Mouse (Mus musculus) lung, adult 2 months (tissue): ENCODE measurements around the gene Ybx3. TPM values are rescaled to one million over a fixed set of nuclear protein-coding genes. Genes with fewer than 3 reads are reported as not detected.

ENCODE experiments used
- DNase-seq: peaks from one replicate; pipeline ENCODE4 v3.0.0; 2022
- H3K4me1 ChIP-seq: fragments of 200-500 bp; 2 replicates; pipeline ENCODE4 v1.6.1; 2011; ENCODE audit warnings: low read length; ENCODE audit not compliant: control insufficient read depth, insufficient read depth
- H3K4me3 ChIP-seq: fragments of 200-500 bp; replicated peaks from 2 replicates; pipeline ENCODE3; 2011; ENCODE audit warnings: low read depth, mild to moderate bottlenecking, control low read depth, low read length; ENCODE audit errors: extremely low read depth
- CTCF ChIP-seq: fragments of 200-500 bp; IDR thresholded peaks from 2 replicates; pipeline ENCODE4 v1.5.1; 2011; ENCODE audit warnings: mild to moderate bottlenecking, low read length, control low read depth; ENCODE audit not compliant: insufficient read depth
- POLR2A ChIP-seq: fragments of 200-500 bp; IDR thresholded peaks from 2 replicates; pipeline ENCODE4 v1.6.1; 2011; ENCODE audit warnings: low read depth, mild to moderate bottlenecking, control low read depth, low read length, borderline replicate concordance; ENCODE audit errors: extremely low read depth
- WGBS: fragments of 180-500 bp; shearing (Covaris S2); methylation state at CpG from one replicate; pipeline ENCODE4 v1.1.7; 2018; 5-methylcytosine and 5-hydroxymethylcytosine counted together
- polyA plus RNA-seq: library from polyadenylated mRNA; depleted of rRNA; stranded (reverse); fragments of >200 nt; gene quantifications from 2 replicates; pipeline ENCODE4 v1.2.3, GENCODE M21; 2012; rRNA removed

The Ybx3 gene
- 77.9 and 84.9 TPM in 2 replicates for polyA plus RNA-seq

DNA sequence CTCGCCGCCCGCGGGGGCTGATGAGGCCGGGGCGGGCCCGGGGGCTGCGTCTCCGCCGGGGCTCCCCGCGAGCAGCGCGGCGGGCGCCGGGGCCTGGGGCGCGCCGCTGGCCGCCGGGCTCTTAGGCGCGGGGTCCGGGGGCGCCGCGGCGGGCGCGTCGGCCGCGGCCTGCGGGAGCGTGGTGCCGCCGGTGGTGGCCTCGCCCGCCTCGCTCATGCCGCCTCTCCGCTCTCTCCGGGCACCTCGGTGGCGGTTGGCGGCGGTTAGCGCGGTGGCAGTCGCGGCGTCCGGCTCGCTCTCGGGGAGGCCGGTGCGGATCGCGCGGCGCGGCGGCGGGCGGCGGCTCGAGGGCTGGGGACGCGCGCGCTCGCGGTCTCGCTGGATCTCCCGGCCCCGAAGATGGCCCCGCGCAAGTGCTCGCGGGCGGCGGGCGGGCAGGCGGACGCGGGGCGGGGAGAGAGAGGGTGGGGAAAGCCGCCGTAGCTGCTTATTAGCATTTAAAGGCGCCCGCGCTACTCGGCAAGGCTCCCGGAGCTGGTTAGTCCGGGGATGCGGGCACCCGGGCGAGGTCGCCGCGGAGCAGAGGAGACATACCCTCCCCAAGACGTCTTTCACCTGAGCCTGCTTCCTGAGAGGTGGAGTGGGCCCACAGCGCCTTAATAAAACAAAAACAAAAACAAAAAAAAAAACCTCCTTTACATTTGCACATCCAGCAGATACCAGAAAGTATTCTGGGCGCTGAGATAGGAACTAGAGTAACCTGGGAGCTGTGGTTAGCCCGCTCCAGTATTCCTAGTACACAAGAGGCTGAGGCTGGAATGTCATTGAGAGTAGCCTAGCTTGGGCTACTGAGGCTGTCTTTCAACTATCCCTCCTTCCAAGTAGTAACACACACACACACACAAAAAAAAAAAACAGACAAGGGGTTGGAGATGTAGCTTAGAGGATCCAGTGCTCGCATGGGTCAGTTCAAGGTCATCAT lies at the start of gene Ybx3:
Ybx3 (minus strand) TSS at position 437 of the 982 bp plus-strand sequence.
- TF ChIP-seq POLR2A (no peak), CTCF (no peak)
- DNase-seq = peak; percentile 80
- WGBS = 4% methylated on average over 89 of the region's 107 CpGs
- H3K4me1 ChIP-seq = peaks cover 13% of the 10 kb centered on the region
- peak within 1 kb of the TSS; percentile 70 for H3K4me3 ChIP-seq

DNA sequence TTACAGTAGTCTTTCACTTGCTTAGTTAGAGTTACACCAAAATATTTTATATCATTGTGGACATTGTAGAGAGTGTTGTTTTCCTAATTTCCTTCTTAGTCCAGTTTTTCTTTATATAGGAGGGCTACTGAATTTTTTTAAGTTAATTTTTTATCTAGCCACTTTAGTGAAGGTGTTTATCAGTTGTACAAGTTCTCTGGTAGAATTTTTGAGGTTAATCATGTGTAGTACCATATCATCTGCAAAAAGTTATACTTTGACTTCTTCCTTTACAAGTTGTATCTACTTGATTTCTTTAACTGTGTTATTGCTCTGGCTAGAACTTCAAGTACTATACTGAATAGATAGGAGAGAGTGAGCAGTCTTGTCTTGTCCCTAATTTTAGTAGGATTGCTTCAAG lies 48.4 kb upstream of the Ybx3 start:
- no peak for DNase-seq
- no peak for TF ChIP-seq POLR2A
- TF ChIP-seq CTCF = no peak
- no peaks in the 10 kb centered on the region for H3K4me1 ChIP-seq
- no peak overlapping the region for H3K4me3 ChIP-seq

DNA sequence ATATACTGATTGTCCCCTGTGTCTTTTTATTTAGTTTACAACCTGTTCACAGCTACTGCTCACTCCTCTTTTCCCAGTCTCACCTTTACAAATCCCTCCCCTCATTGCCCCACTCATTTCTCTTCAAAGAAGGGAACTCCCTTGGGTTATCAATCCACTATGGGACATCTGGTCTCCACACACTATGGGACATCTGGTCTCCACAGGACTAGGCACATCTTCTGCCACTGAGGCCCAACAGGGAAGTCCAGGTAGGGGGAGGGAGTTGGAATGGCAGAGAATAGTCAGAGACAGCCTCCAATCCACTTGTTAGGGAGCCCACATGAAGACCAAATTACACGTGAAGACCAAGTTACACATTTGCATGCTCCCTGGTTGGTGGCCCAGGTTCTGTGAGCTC lies 45.8 kb upstream of the Ybx3 start:
- WGBS = 55% methylated on average over 1 of the region's 1 CpGs
- Histone ChIP-seq H3K4me3 (no peak overlapping the region), H3K4me1 (no peaks in the 10 kb centered on the region)
- no peak for DNase-seq
- TF ChIP-seq POLR2A (no peak), CTCF (no peak)

DNA sequence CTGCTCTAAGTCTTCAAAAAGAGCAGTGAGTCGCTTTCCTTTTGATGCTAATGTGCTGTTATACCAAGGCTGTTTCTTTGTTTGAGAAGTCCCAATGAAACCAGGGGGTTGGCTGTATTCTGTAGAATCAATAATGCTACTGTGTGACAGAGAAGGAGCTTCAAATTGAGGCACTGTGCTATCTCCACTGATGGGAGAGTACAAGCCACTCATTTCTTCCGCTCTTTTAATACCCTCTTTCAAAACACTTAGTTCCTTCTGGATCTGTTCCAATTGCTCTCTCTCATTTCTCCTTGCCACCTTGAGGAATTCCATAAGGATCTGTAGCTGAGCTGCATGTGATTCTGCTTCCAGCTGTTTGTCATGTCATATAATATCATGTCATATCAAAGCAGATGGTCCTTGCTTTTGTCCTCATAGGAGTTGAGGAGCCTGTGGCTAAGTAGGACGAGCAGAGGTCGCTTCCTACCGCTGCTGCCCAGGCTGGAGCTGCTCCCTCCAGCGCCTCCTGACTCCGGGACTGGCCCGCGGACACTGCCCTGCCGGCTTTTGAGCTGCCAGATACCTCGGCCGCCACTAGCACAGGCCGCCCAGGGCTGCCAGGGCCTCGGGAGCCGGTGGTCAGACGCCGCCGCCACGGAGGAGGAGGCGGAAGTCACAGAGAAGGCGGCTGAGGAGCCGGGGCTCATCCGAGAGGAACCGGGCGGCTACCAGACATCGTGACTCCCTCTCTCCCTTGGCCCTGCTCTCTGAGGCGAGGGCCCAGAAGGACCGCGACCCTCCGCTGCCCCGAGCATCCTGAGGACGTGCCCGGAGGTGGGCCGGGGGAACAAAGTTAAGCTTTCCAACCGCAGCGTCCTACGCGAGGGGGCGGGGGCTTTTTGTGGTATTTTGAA lies 45.1 kb upstream of the Ybx3 start:
- WGBS = 8% methylated on average over 39 of the region's 39 CpGs
- DNase-seq = no peak
- Histone ChIP-seq H3K4me3 (no peak overlapping the region), H3K4me1 (no peaks in the 10 kb centered on the region)
- TF ChIP-seq CTCF = no peak
- no peak for TF ChIP-seq POLR2A

DNA sequence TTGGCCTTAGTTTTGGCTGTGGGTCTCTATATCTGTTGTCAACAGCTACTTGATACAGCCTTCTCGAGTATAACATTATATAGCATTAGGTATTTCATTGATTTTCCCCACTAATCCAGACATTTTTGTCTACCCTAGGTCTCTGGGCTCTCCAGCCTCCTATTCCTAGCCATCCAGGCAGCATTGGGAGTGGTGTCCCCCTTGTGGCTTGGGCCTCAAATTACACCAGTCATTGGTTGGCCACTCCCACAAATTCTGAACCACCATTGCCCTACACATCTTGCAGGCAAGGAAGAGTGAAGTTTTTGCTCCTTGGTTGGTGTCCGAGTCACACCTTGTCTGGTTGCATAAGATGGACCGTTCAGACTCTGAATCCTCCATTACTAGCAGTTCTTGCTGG lies 33.3 kb upstream of the Ybx3 start:
- peak; percentile 14 for DNase-seq
- TF ChIP-seq CTCF (peak; percentile 82), POLR2A (no peak)
- WGBS = 66% methylated on average over 3 of the region's 3 CpGs

DNA sequence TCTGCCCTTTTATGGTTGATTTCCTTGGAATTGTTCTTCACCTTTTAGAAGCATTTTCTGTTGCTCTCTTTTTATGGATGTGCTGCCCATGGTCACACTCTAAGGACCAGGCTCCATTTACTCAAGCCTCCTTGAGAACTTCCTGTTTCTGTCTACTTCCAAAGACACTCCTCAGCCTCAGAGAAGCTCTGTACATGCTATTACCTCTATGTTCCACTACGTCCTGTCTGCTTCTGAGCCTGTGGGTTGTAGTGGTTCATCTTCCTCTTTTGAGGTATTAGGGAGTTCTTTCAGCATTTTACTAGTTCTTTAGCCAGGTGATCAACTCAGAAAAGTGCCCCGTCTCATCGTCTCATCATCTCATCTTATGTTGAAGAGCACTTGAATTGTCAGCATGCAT lies 31.3 kb upstream of the Ybx3 start:
- Histone ChIP-seq H3K4me1 (peaks cover 3% of the 10 kb centered on the region), H3K4me3 (no peak overlapping the region)
- no peak for TF ChIP-seq CTCF
- no peak for TF ChIP-seq POLR2A
- no peak for DNase-seq
- 56% methylated on average over 3 of the region's 3 CpGs for WGBS

More for the DNA sequence above, 33.3 kb upstream of the Ybx3 start:
- Histone ChIP-seq H3K4me3 (no peak overlapping the region), H3K4me1 (peaks cover 3% of the 10 kb centered on the region)

DNA sequence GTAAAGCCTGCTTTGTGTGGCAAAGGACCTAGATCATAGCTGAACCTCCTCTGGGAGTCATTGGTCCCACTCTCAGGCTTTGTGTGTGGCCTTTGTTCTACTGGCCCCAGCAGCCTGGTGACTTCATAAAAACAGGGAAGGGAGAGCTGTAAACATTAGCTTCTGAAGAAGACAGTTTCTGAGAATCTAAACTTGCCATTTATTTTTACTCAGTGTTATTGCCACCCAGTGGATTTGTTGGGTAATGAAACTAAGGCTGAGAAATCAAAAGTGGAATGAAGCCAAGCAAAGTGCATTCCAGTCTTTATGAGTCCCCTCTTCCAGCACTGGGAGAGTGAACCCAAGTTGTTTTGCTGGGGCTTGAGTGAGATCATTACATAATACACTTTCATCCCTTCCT lies 30.5 kb upstream of the Ybx3 start:
- TF ChIP-seq POLR2A = no peak
- 0 out of 2 replicates have a peak, but pooled peaks have one; percentile 23 for TF ChIP-seq CTCF
- peak; percentile 18 for DNase-seq
- H3K4me1 ChIP-seq = peaks cover 3% of the 10 kb centered on the region
- no peak overlapping the region for H3K4me3 ChIP-seq

DNA sequence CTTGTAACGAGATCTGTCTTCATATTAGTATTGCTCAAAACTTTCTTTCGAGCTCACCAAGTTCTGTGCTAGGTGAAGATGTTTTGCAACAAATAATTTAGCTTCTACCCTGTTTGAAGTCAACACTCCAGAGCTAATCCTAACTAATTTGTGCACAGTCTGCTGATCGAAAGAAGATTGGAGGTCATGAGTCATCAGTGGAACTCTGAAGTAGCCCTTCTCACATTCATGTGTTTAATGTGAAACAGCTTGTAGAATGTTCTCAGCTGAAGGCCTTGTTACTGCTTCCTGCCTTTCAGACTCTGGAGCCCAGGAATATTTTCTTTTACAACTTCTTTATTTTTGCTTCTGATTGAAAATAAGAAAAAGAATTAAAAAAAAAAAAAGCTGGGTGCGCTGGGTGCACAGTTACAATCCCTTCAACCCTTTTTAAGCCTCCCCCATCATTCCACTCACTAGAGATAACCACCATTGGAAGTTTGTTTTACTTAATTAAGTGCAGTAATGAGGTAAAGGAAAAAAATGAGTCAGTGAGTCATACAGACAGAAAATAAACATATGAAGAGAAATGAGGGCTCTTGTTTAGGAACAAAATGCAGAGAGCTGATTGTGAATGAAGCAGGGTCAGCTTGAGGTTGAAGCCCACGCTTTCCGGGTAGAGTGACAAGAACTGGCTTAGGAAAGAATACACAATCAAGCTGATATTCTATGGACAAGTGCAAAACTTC lies 23.0 kb upstream of the Ybx3 start:
- Histone ChIP-seq H3K4me1 (no peaks in the 10 kb centered on the region; the same call in 1 of the 2 replicates), H3K4me3 (no peak overlapping the region)
- no peak for TF ChIP-seq POLR2A
- no peak for TF ChIP-seq CTCF
- DNase-seq = no peak
- WGBS = 48% methylated on average over 6 of the region's 6 CpGs

DNA sequence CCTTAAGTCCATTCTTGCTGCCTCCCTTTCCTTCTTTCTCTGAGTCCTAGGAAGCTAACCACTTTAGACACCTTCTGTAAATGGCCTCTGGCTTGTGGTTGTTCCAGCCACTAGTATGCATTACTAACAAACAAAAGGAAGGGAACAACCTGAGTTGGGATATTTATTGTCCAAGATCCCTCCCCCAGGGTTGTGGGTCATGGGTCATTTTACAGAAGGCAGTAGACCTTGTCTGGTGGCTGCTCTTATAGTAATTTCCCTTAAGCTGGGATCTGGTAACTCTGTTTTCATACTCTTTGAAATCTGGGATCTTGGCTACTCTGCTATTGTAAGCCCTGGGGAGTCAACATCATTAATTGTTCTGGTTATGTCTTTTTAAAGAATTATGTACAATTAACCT lies 18.7 kb upstream of the Ybx3 start:
- no peak overlapping the region for H3K4me3 ChIP-seq
- no peak for DNase-seq
- TF ChIP-seq CTCF (no peak), POLR2A (no peak)
- H3K4me1 ChIP-seq = no peaks in the 10 kb centered on the region; the same call in 1 of the 2 replicates
